Mouse (Mus musculus) myocyte (in vitro differentiated cells): ENCODE measurements around the gene Lrrc41. TPM values are rescaled to one million over a fixed set of nuclear protein-coding genes. Genes with fewer than 3 reads are reported as not detected.

Source experiments
- H3K27me3 ChIP-seq: one replicate; pipeline ENCODE4 v1.6.1; 2011; ENCODE audit not compliant: control insufficient read depth, insufficient read depth, insufficient read length
- H3K36me3 ChIP-seq: one replicate; pipeline ENCODE4 v1.6.1; 2011; ENCODE audit not compliant: control insufficient read depth, insufficient read depth
- H3K4me2 ChIP-seq: one replicate; pipeline ENCODE4 v1.6.1; 2011; ENCODE audit warnings: low read depth, control low read depth
- H3K4me3 ChIP-seq: one replicate; pipeline ENCODE4 v1.5.1; 2011; ENCODE audit warnings: mild to moderate bottlenecking, control low read depth, moderate library complexity
- H3K79me2 ChIP-seq: one replicate; pipeline ENCODE4 v1.6.1; 2011; ENCODE audit not compliant: control insufficient read depth, insufficient read depth
- H3ac ChIP-seq: one replicate; pipeline ENCODE4 v1.6.1; 2011; ENCODE audit not compliant: control insufficient read depth, insufficient read length
- CEBPB ChIP-seq: IDR thresholded peaks from 2 replicates; pipeline ENCODE4 v1.6.1; 2011; ENCODE audit warnings: mild to moderate bottlenecking, moderate library complexity; ENCODE audit not compliant: poor library complexity, insufficient read depth, severe bottlenecking
- E2F4 ChIP-seq: IDR thresholded peaks from one replicate; pipeline ENCODE4 v1.6.1; 2011; ENCODE audit warnings: mild to moderate bottlenecking, control low read depth, moderate library complexity; ENCODE audit not compliant: insufficient read depth
- MAX ChIP-seq: IDR thresholded peaks from one replicate; pipeline ENCODE4 v1.6.1; 2011; ENCODE audit warnings: low read depth, mild to moderate bottlenecking, control low read depth
- MYOD1 ChIP-seq, 3 experiments: IDR thresholded peaks; one replicate each; pipeline ENCODE4 v1.6.1; 2011; ENCODE audit warnings: control low read depth in 2 of 3, low read depth in 2 of 3, mild to moderate bottlenecking in 2 of 3, moderate library complexity in 1 of 3; ENCODE audit not compliant: insufficient read length in 2 of 3, control insufficient read depth in 1 of 3
- MYOG ChIP-seq, 3 experiments: IDR thresholded peaks; one replicate each; pipeline ENCODE4 v1.6.1; 2011; ENCODE audit warnings: control low read depth in 2 of 3, low read depth in 2 of 3, mild to moderate bottlenecking in 2 of 3; ENCODE audit not compliant: insufficient read length in 2 of 3, control insufficient read depth in 1 of 3, insufficient read depth in 1 of 3
- POLR2A ChIP-seq: IDR thresholded peaks from one replicate; pipeline ENCODE4 v1.6.1; 2011; ENCODE audit warnings: low read depth, mild to moderate bottlenecking, control low read depth, moderate library complexity; ENCODE audit not compliant: insufficient read length
- POLR2AphosphoS2 ChIP-seq: IDR thresholded peaks from one replicate; pipeline ENCODE4 v1.6.1; 2011; ENCODE audit warnings: low read depth, control low read depth; ENCODE audit not compliant: insufficient read length
- REST ChIP-seq: IDR thresholded peaks from one replicate; pipeline ENCODE4 v1.6.1; 2011; ENCODE audit warnings: mild to moderate bottlenecking, control low read depth, moderate library complexity; ENCODE audit not compliant: insufficient read depth, insufficient read length
- SRF ChIP-seq: IDR thresholded peaks from one replicate; pipeline ENCODE4 v1.6.1; 2011; ENCODE audit warnings: low read depth; ENCODE audit not compliant: control insufficient read depth, insufficient read length
- TCF12 ChIP-seq: IDR thresholded peaks from one replicate; pipeline ENCODE4 v1.6.1; 2011; ENCODE audit warnings: mild to moderate bottlenecking, control low read depth; ENCODE audit not compliant: poor library complexity, insufficient read depth, severe bottlenecking
- TCF3 ChIP-seq: IDR thresholded peaks from one replicate; pipeline ENCODE4 v1.6.1; 2011; ENCODE audit warnings: low read depth, control low read depth; ENCODE audit not compliant: insufficient read length
- USF1 ChIP-seq: IDR thresholded peaks from one replicate; pipeline ENCODE4 v1.6.1; 2011; ENCODE audit warnings: low read depth, mild to moderate bottlenecking, control low read depth, moderate library complexity
- polyA plus RNA-seq: library from polyadenylated mRNA; unstranded; fragments of >200 nt; fragmentation: generic; extraction: Trizol; gene quantifications from one replicate; pipeline ENCODE4 v1.2.1, GENCODE M21; 2012; ENCODE audit warnings: missing spikeins

Lrrc41 gene
- polyA plus RNA-seq, 1 experiment: 36.1 TPM

GRCm38 (mm10) chr4:116070116-116070515 lies 5.0 kb upstream of the Lrrc41 start:
- H3ac ChIP-seq: no peak overlapping the region
- no peak for TF ChIP-seq POLR2AphosphoS2
- no peak for TF ChIP-seq MAX
- TF ChIP-seq USF1: no peak
- TF ChIP-seq TCF3: no peak
- no peak for TF ChIP-seq SRF
- TF ChIP-seq TCF12: no peak
- no peak for TF ChIP-seq MYOG (IDR thresholded peaks at IDR 0.05; ENCODE audit: control insufficient read depth in 1 of 3, insufficient read depth in 1 of 3, insufficient read length in 2 of 3, low read depth in 2 of 3)
- TF ChIP-seq E2F4: no peak
- TF ChIP-seq MYOD1 (IDR thresholded peaks at IDR 0.05; ENCODE audit: control insufficient read depth in 1 of 3, insufficient read length in 2 of 3, low read depth in 2 of 3): no peak
- TF ChIP-seq CEBPB: no peak
- no peak for TF ChIP-seq REST
- TF ChIP-seq POLR2A: no peak
- H3K36me3 ChIP-seq: peaks cover 26% of the 10 kb centered on the region
- no peak overlapping the region for H3K4me3 ChIP-seq
- H3K4me2 ChIP-seq: no peak overlapping the region
- H3K27me3 ChIP-seq: no peaks in the 10 kb centered on the region
- peaks cover 49% of the 10 kb centered on the region for H3K79me2 ChIP-seq

GRCm38 (mm10) chr4:116073146-116073545 lies 1.9 kb upstream of the Lrrc41 start:
- Histone ChIP-seq H3K79me2 (peaks cover 73% of the 10 kb centered on the region), H3ac (no peak overlapping the region), H3K36me3 (peaks cover 18% of the 10 kb centered on the region), H3K4me3 (peak overlapping the region; percentile 71), H3K27me3 (no peaks in the 10 kb centered on the region), H3K4me2 (peak overlapping the region; percentile 94)
- TF ChIP-seq POLR2A (no peak), TCF3 (no peak), TCF12 (no peak), MAX (no peak), SRF (no peak), MYOD1 (IDR thresholded peaks at IDR 0.05; ENCODE audit: control insufficient read depth in 1 of 3, insufficient read length in 2 of 3, low read depth in 2 of 3) (no peak)

- peaks cover 84% of the 10 kb centered on the region for H3K79me2 ChIP-seq
- no peak for TF ChIP-seq MYOG (IDR thresholded peaks at IDR 0.05; ENCODE audit: control insufficient read depth in 1 of 3, insufficient read depth in 1 of 3, insufficient read length in 2 of 3, low read depth in 2 of 3)
- peak overlapping the region; percentile 71 for H3K4me3 ChIP-seq
- no peaks in the 10 kb centered on the region for H3K27me3 ChIP-seq
- H3K36me3 ChIP-seq: peaks cover 11% of the 10 kb centered on the region
- peak overlapping the region; percentile 94 for H3K4me2 ChIP-seq
- no peak overlapping the region for H3ac ChIP-seq
Measured at GRCm38 (mm10) chr4:116074145-116074675, 859 bp upstream of the Lrrc41 start.

GRCm38 (mm10) chr4:116075631-116076368 lies 731 bp downstream of the Lrrc41 start:
- Histone ChIP-seq H3K36me3 (peaks cover 13% of the 10 kb centered on the region), H3ac (peak overlapping the region; percentile 80), H3K4me3 (peak overlapping the region; percentile 71), H3K4me2 (peak overlapping the region; percentile 89), H3K27me3 (no peaks in the 10 kb centered on the region), H3K79me2 (peaks cover 79% of the 10 kb centered on the region)
- no peak for TF ChIP-seq MYOD1 (IDR thresholded peaks at IDR 0.05; ENCODE audit: control insufficient read depth in 1 of 3, insufficient read length in 2 of 3, low read depth in 2 of 3)
- TF ChIP-seq TCF12: no peak
- TF ChIP-seq REST: no peak
- TF ChIP-seq POLR2A: no peak
- TF ChIP-seq MYOG (IDR thresholded peaks at IDR 0.05; ENCODE audit: control insufficient read depth in 1 of 3, insufficient read depth in 1 of 3, insufficient read length in 2 of 3, low read depth in 2 of 3): no peak
- no peak for TF ChIP-seq E2F4
- TF ChIP-seq TCF3: no peak
- no peak for TF ChIP-seq POLR2AphosphoS2
- no peak for TF ChIP-seq CEBPB
- no peak for TF ChIP-seq USF1
- no peak for TF ChIP-seq MAX
- no peak for TF ChIP-seq SRF

- Histone ChIP-seq H3K36me3 (peaks cover 18% of the 10 kb centered on the region), H3K27me3 (no peaks in the 10 kb centered on the region), H3ac (peak overlapping the region; percentile 80), H3K4me3 (peak overlapping the region; percentile 71), H3K4me2 (peak overlapping the region; percentile 89), H3K79me2 (peaks cover 71% of the 10 kb centered on the region)
- TF ChIP-seq TCF12 (no peak), MYOD1 (IDR thresholded peaks at IDR 0.05; ENCODE audit: control insufficient read depth in 1 of 3, insufficient read length in 2 of 3, low read depth in 2 of 3) (no peak), MAX (no peak), TCF3 (no peak), CEBPB (no peak), E2F4 (no peak)
Measured at GRCm38 (mm10) chr4:116076369-116077231, 1.5 kb downstream of the Lrrc41 start.
